Mouse (Mus musculus) small intestine, adult 2 months (tissue): ENCODE results near the gene Dlg2.

ENCODE experiments used
- CTCF ChIP-seq: fragments of 200-500 bp; IDR thresholded peaks from 2 replicates; pipeline ENCODE4 v1.5.1; 2012; ENCODE audit warnings: low read depth, mild to moderate bottlenecking, control low read depth, inconsistent platforms, low read length, moderate library complexity, mixed read lengths; ENCODE audit not compliant: insufficient replicate concordance, insufficient read length; ENCODE audit errors: extremely low read depth
- POLR2A ChIP-seq: fragments of 200-500 bp; IDR thresholded peaks from 2 replicates; pipeline ENCODE4 v1.6.1; 2012; ENCODE audit warnings: low read depth, mild to moderate bottlenecking, control low read depth, inconsistent platforms, low read length, moderate library complexity

- TF ChIP-seq CTCF (no peak), POLR2A (no peak)
These were observed 1572.4 kb downstream of the Dlg2 start for GRCm38 (mm10) chr7:92048876-92049275.
